Mouse (Mus musculus): ENCODE measurements around the gene Rsf1. TPM values are rescaled to one million over a fixed set of nuclear protein-coding genes. Genes with fewer than 3 reads are reported as not detected.

Gene Rsf1
- polyA plus RNA-seq, 1 experiment = 15.2 TPM

DNA sequence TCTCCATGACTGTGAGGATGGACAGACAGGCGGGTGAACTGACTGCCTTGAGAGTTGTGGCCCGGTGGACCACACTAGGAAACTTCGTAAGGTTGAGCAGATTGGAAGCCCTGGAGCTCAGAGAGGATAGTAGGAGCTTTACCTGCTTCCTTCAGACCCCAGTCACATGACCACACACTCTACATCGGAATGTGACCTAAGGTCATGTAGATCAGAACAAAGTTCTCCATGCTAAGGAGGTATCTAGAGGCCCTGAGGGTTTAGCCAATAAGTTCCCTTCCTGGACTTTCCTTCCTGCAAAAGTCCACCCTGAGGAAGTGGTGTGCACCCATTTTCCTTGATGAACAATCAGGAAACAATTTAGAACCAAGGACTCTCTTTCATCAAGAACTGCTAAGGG lies 12.7 kb downstream of the Rsf1 start:
- TF ChIP-seq CTCF (IDR thresholded peaks at IDR 0.05; ENCODE audit: borderline replicate concordance, insufficient read depth, low read depth, low read length) (no peak), POLR2A (IDR thresholded peaks at IDR 0.05; ENCODE audit: borderline replicate concordance, insufficient read depth, low read length) (no peak)
- Histone ChIP-seq H3K27ac (ENCODE audit: insufficient read depth, low read length) (no peak overlapping the region), H3K4me1 (ENCODE audit: control insufficient read depth, insufficient read depth, low read length) (peaks cover 14% of the 10 kb centered on the region; the same call in 1 of the 2 replicates), H3K4me3 (replicated peaks; ENCODE audit: insufficient read depth, low read depth, low read length) (no peak overlapping the region), H3K27me3 (ENCODE audit: control insufficient read depth, insufficient read depth, low read length) (no peaks in the 10 kb centered on the region)
- DNase-seq = no peak
- 97% methylated on average over 4 of the region's 4 CpGs for WGBS

DNA sequence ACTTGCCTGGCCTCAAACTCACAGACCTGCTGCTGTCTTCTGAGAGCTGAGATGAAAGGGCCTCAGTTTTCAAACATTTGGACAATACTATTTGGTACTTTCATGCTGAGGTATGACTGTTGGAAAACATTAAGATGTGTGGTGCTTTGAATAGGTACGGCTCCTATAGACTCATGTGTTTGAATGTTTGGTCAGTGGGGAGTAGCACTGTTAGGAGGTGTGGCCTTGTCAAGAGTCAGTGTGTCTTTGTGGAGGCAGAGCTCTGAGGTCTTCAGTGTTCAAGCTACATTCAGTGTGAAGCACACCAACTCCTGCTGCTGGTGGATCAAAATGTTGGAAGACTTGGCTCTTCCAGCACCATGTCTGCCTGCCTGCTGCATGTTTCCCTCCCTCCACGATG lies 13.8 kb downstream of the Rsf1 start:
- TF ChIP-seq CTCF (IDR thresholded peaks at IDR 0.05; ENCODE audit: borderline replicate concordance, insufficient read depth, low read depth, low read length) = no peak
- no peak for TF ChIP-seq POLR2A (IDR thresholded peaks at IDR 0.05; ENCODE audit: borderline replicate concordance, insufficient read depth, low read length)
- DNase-seq = no peak
- Histone ChIP-seq H3K4me1 (ENCODE audit: control insufficient read depth, insufficient read depth, low read length) (peaks cover 14% of the 10 kb centered on the region; the same call in 1 of the 2 replicates), H3K27ac (ENCODE audit: insufficient read depth, low read length) (no peak overlapping the region), H3K4me3 (replicated peaks; ENCODE audit: insufficient read depth, low read depth, low read length) (no peak overlapping the region), H3K27me3 (ENCODE audit: control insufficient read depth, insufficient read depth, low read length) (no peaks in the 10 kb centered on the region)
- WGBS = 75% methylated on average over 2 of the region's 2 CpGs

DNA sequence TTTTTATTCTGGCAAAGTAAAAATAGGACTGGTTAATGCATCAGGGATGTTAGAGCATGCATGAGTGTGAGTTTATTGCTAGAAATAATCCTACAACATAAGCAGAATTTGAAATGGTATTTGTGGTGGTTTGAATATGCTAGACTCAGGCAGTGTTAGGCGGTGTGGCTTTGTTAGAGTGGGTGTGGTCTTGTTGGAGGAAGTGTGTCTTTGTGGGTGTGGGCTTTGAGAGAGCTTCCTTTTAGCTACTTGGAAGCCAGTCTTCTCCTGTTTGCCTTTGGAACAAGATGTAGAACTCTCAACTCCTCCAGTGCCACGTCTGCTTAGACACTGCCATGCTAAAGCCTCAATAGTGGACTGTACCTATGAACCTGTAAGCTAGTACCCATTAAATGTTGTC lies 18.9 kb downstream of the Rsf1 start:
- H3K27me3 ChIP-seq (ENCODE audit: control insufficient read depth, insufficient read depth, low read length) = no peaks in the 10 kb centered on the region
- no peak for TF ChIP-seq POLR2A (IDR thresholded peaks at IDR 0.05; ENCODE audit: borderline replicate concordance, insufficient read depth, low read length)
- TF ChIP-seq CTCF (IDR thresholded peaks at IDR 0.05; ENCODE audit: borderline replicate concordance, insufficient read depth, low read depth, low read length) = no peak
- H3K4me3 ChIP-seq (replicated peaks; ENCODE audit: insufficient read depth, low read depth, low read length) = no peak overlapping the region
- H3K4me1 ChIP-seq (ENCODE audit: control insufficient read depth, insufficient read depth, low read length) = no peaks in the 10 kb centered on the region
- WGBS = 92% methylated on average over 2 of the region's 2 CpGs
- no peak for DNase-seq
- H3K27ac ChIP-seq (ENCODE audit: insufficient read depth, low read length) = no peak overlapping the region

DNA sequence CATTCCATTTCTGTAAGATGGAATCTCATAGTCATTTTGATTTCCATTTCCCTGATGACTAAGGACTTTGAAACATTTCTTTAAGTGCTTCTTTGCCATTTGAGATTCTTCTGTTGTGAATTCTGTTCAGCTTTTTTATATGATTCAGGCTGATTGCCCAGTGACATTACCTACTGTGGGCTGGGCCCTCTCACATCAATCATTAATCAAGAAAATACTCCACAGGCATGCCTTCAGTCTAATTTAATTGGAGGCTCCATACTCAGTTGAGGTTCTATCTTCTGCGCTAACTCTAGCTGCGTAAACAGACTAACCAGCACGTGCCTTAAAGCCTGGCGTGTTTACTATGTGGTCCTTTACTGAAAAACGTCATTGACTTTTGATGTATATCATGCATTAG lies 41.7 kb downstream of the Rsf1 start:
- TF ChIP-seq CTCF (IDR thresholded peaks at IDR 0.05; ENCODE audit: borderline replicate concordance, insufficient read depth, low read depth, low read length) (no peak), POLR2A (IDR thresholded peaks at IDR 0.05; ENCODE audit: borderline replicate concordance, insufficient read depth, low read length) (no peak)
- Histone ChIP-seq H3K4me3 (replicated peaks; ENCODE audit: insufficient read depth, low read depth, low read length) (no peak overlapping the region), H3K4me1 (ENCODE audit: control insufficient read depth, insufficient read depth, low read length) (no peaks in the 10 kb centered on the region), H3K27ac (ENCODE audit: insufficient read depth, low read length) (no peak overlapping the region), H3K27me3 (ENCODE audit: control insufficient read depth, insufficient read depth, low read length) (no peaks in the 10 kb centered on the region)
- DNase-seq = no peak
- WGBS = 95% methylated on average over 5 of the region's 5 CpGs

DNA sequence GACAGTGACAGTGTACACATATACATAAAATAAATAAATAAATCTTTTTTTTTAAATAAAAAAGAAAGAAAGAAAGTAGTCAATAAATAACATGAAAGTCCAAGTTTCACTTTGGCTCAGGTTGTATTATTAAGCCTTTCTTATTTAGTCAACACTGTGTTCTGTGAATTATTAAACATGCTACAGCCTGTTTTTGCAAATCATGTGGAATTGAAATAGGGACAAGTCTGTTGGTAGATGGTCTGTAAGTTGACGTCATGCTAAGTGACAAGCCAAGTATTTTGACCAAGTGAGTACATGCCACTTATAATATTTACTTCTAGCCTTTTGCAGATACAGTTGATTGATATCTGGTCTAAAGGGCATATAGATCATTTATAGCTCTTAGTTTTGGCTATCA lies 43.0 kb downstream of the Rsf1 start:
- 85% methylated on average over 1 of the region's 1 CpGs for WGBS
- no peak overlapping the region for H3K27ac ChIP-seq (ENCODE audit: insufficient read depth, low read length)
- H3K4me3 ChIP-seq (replicated peaks; ENCODE audit: insufficient read depth, low read depth, low read length) = no peak overlapping the region
- H3K4me1 ChIP-seq (ENCODE audit: control insufficient read depth, insufficient read depth, low read length) = peaks cover under 1% of the 10 kb centered on the region; the same call in 1 of the 2 replicates
- no peak for DNase-seq
- H3K27me3 ChIP-seq (ENCODE audit: control insufficient read depth, insufficient read depth, low read length) = no peaks in the 10 kb centered on the region
- TF ChIP-seq CTCF (IDR thresholded peaks at IDR 0.05; ENCODE audit: borderline replicate concordance, insufficient read depth, low read depth, low read length) = no peak

DNA sequence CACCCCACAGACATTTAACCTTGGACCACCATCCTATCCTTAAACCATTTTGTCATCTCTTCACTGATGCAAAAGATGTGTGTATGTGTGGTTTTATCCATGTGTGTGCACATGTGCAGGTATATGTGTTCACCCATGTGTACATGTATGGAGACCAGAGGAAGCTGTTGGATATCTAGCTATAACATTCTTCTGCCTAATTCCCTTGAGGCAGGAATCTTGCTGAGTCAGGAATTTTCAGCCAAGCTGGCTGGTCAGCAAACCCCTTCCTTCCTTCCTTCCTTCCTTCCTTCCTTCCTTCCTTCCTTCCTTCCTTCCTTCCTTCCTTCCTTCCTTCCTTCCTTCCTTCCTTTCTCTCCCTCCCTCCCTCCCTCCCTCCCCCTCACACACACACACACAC lies 43.7 kb downstream of the Rsf1 start:
- no peak overlapping the region for H3K27ac ChIP-seq (ENCODE audit: insufficient read depth, low read length)
- TF ChIP-seq POLR2A (IDR thresholded peaks at IDR 0.05; ENCODE audit: borderline replicate concordance, insufficient read depth, low read length) = no peak
- no peak for TF ChIP-seq CTCF (IDR thresholded peaks at IDR 0.05; ENCODE audit: borderline replicate concordance, insufficient read depth, low read depth, low read length)
- H3K4me1 ChIP-seq (ENCODE audit: control insufficient read depth, insufficient read depth, low read length) = peaks cover 3% of the 10 kb centered on the region; the same call in 1 of the 2 replicates
- no peak overlapping the region for H3K4me3 ChIP-seq (replicated peaks; ENCODE audit: insufficient read depth, low read depth, low read length)
- no peaks in the 10 kb centered on the region for H3K27me3 ChIP-seq (ENCODE audit: control insufficient read depth, insufficient read depth, low read length)
- DNase-seq = no peak

DNA sequence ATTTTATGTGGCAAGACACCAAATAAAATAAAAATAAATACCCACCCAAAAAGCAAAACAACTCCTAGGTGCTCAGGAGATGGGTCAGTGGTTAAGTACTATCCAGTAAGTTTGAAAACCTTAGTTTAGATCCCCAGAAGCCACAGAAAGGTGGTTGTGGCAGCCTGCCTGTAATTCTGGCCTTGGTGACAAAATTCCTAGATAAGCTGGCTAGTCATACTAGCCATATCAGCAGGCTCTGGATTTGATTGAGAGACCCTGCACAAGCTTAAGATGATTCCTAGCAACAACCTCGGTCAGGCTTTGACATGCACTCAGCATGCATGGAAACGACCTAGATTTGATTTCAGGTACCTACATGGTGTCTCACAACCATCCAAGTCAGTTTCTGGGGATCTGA lies 49.7 kb downstream of the Rsf1 start:
- Histone ChIP-seq H3K27me3 (ENCODE audit: control insufficient read depth, insufficient read depth, low read length) (no peaks in the 10 kb centered on the region), H3K4me3 (replicated peaks; ENCODE audit: insufficient read depth, low read depth, low read length) (no peak overlapping the region), H3K27ac (ENCODE audit: insufficient read depth, low read length) (no peak overlapping the region), H3K4me1 (ENCODE audit: control insufficient read depth, insufficient read depth, low read length) (peaks cover 3% of the 10 kb centered on the region; the same call in 1 of the 2 replicates)
- 14% methylated on average over 2 of the region's 2 CpGs for WGBS
- DNase-seq = peak in 1 of 2 experiments; percentile 8
- no peak for TF ChIP-seq POLR2A (IDR thresholded peaks at IDR 0.05; ENCODE audit: borderline replicate concordance, insufficient read depth, low read length)
- no peak for TF ChIP-seq CTCF (IDR thresholded peaks at IDR 0.05; ENCODE audit: borderline replicate concordance, insufficient read depth, low read depth, low read length)

DNA sequence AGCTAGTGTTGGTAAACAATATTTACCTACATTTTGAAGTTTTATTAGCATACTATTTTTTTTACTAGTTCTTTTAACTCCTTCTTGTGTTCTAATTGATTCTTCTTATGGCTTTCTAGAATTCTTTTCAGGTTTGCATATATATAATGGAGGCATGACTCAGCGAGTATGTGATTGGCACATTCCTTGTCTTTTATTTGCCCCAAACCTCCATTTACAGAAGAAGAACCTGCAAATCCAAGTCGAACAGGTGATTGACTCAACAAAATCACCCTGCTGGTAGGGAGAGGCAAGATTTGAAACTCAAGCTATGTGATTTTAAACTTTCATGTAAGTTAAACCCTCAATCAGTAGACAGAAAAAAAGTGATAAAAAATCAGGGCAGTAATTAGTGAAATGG lies 51.6 kb downstream of the Rsf1 start:
- H3K4me3 ChIP-seq (replicated peaks; ENCODE audit: insufficient read depth, low read depth, low read length) = no peak overlapping the region
- H3K4me1 ChIP-seq (ENCODE audit: control insufficient read depth, insufficient read depth, low read length) = peaks cover 3% of the 10 kb centered on the region; the same call in 1 of the 2 replicates
- WGBS = 87% methylated on average over 2 of the region's 2 CpGs
- DNase-seq = no peak
- no peaks in the 10 kb centered on the region for H3K27me3 ChIP-seq (ENCODE audit: control insufficient read depth, insufficient read depth, low read length)
- H3K27ac ChIP-seq (ENCODE audit: insufficient read depth, low read length) = no peak overlapping the region
- no peak for TF ChIP-seq POLR2A (IDR thresholded peaks at IDR 0.05; ENCODE audit: borderline replicate concordance, insufficient read depth, low read length)
- TF ChIP-seq CTCF (IDR thresholded peaks at IDR 0.05; ENCODE audit: borderline replicate concordance, insufficient read depth, low read depth, low read length) = no peak
